Mouse (Mus musculus): ENCODE data around the gene Hoxc11.

GRCm38 (mm10) chr15:102984925-102985324 is 30.7 kb downstream of the Hoxc11 start:
- TF ChIP-seq CTCF (IDR thresholded peaks at IDR 0.05; ENCODE audit: insufficient read depth, low read length) (no peak), POLR2A (IDR thresholded peaks at IDR 0.05; ENCODE audit: borderline replicate concordance, extremely low read depth, low read depth, low read length) (no peak)
